Mouse (Mus musculus): ENCODE data around the gene Slc12a7. TPM values are rescaled to one million over a fixed set of nuclear protein-coding genes. Genes with fewer than 3 reads are reported as not detected.

Gene Slc12a7
- polyA plus RNA-seq, 1 experiment from 2014 or later: 12.9 TPM

DNA sequence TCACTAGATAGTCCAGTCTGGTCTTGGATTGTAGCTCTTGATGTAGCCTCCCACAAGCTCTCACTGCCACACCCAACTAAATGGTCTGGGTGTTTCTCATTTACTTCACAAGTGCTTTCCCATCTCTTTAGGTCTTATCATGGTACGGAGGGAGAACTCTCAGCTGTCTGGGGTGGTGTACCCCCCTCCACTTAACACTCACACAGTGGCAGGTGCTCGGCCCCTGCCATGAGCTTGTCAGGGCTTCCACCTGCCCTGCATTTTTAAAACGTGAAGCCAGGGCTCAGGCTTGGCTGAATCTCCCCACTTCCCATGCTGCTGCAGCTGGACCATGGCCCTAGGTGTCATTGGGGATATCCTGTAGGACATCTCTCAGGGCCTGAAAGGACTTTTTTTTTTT, 86.0 kb downstream of the Slc12a7 start:
- Histone ChIP-seq H3K9me3 (ENCODE audit: control insufficient read depth) (no peaks in the 10 kb centered on the region), H3K36me3 (ENCODE audit: control insufficient read depth, insufficient read depth) (peaks cover 26% of the 10 kb centered on the region), H3K27me3 (replicated peaks; ENCODE audit: control insufficient read depth, insufficient read depth, low read length) (no peaks in the 10 kb centered on the region), H3K9ac (ENCODE audit: low read depth, low read length) (no peak overlapping the region), H3K4me1 (replicated peaks; ENCODE audit: control insufficient read depth, insufficient read depth, low read length) (no peaks in the 10 kb centered on the region), H3K27ac (ENCODE audit: low read depth, low read length) (no peak overlapping the region), H3K4me2 (replicated peaks; ENCODE audit: low read depth) (no peak overlapping the region), H3K4me3 (ENCODE audit: low read depth, low read length) (no peak overlapping the region)
- no peak for TF ChIP-seq CTCF (IDR thresholded peaks at IDR 0.05; ENCODE audit: low read depth)
- no peak for ATAC-seq
- 56% methylated on average over 3 of the region's 3 CpGs for WGBS

- Histone ChIP-seq H3K4me2 (replicated peaks; ENCODE audit: low read depth) (no peak overlapping the region), H3K9me3 (ENCODE audit: control insufficient read depth) (no peaks in the 10 kb centered on the region), H3K4me1 (replicated peaks; ENCODE audit: control insufficient read depth, insufficient read depth, low read length) (no peaks in the 10 kb centered on the region), H3K27me3 (replicated peaks; ENCODE audit: control insufficient read depth, insufficient read depth, low read length) (no peaks in the 10 kb centered on the region), H3K4me3 (ENCODE audit: low read depth, low read length) (no peak overlapping the region), H3K27ac (ENCODE audit: low read depth, low read length) (no peak overlapping the region), H3K36me3 (ENCODE audit: control insufficient read depth, insufficient read depth) (peaks cover 3% of the 10 kb centered on the region; the same call in 1 of the 2 replicates), H3K9ac (ENCODE audit: low read depth, low read length) (no peak overlapping the region)
- no peak for TF ChIP-seq CTCF (IDR thresholded peaks at IDR 0.05; ENCODE audit: low read depth)
- WGBS: 88% methylated on average over 7 of the region's 7 CpGs
- no peak for ATAC-seq
These were observed 88.4 kb downstream of the Slc12a7 start for GRCm38 (mm10) chr13:73821251-73821650.

DNA sequence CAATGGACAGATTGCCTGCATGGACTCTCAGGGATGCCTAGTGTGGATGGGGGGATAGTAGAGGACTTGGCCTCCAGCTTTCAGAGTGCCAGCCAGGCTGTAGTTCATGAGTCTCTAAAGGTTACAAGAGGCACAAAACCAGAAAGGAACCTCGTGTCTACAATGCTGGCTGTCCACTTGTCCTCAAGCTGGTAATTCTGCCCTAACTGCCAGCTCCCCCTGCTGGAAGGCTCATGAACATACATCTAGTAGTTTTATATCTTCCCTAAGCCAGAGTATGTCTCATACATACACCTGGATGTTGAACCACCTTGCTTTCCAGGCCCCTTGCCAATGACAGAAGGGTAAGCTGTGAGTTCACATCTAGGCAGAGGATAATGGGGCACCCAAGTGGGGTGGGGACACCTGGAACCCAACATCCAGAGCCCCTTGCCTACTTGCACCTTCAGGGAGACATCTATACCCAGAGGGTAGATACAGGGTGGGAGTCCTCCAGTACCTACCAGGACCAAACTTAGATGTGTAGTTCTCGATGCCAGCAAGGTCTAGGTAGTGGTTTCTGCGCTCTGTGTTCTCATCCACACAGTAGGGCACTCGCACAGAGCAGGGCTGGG, 89.4 kb downstream of the Slc12a7 start:
- WGBS: 63% methylated on average over 4 of the region's 4 CpGs
- Histone ChIP-seq H3K4me3 (ENCODE audit: low read depth, low read length) (no peak overlapping the region), H3K9ac (ENCODE audit: low read depth, low read length) (no peak overlapping the region), H3K4me2 (replicated peaks; ENCODE audit: low read depth) (no peak overlapping the region), H3K27ac (ENCODE audit: low read depth, low read length) (no peak overlapping the region), H3K9me3 (ENCODE audit: control insufficient read depth) (no peaks in the 10 kb centered on the region), H3K27me3 (replicated peaks; ENCODE audit: control insufficient read depth, insufficient read depth, low read length) (no peaks in the 10 kb centered on the region), H3K4me1 (replicated peaks; ENCODE audit: control insufficient read depth, insufficient read depth, low read length) (no peaks in the 10 kb centered on the region), H3K36me3 (ENCODE audit: control insufficient read depth, insufficient read depth) (no peaks in the 10 kb centered on the region; the same call in 1 of the 2 replicates)
- TF ChIP-seq CTCF (IDR thresholded peaks at IDR 0.05; ENCODE audit: low read depth): peak; percentile 95
- ATAC-seq: 0 out of 2 replicates have a peak, but pooled peaks have one; percentile 12

DNA sequence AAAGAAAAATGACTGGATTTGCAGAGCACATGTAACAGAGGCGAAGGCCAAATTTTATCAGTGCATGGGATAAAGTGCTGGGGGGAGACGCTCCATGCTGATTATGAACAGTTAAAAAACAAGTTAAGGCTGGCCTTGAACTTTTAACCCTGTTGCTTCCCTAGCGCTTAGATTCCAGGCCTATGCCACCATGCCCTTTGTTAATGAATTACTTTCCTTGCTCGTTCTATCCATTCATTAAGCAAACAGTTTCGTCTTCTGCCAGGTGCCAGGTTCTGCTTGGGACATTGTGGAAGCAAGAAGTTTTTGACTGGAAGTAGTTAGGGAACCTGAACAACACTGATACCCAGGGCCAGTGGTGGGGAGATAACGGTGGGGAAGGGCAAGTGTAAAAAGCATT, 90.8 kb downstream of the Slc12a7 start:
- H3K4me2 ChIP-seq (replicated peaks; ENCODE audit: low read depth): no peak overlapping the region
- H3K4me3 ChIP-seq (ENCODE audit: low read depth, low read length): no peak overlapping the region
- H3K27ac ChIP-seq (ENCODE audit: low read depth, low read length): no peak overlapping the region
- no peak for TF ChIP-seq CTCF (IDR thresholded peaks at IDR 0.05; ENCODE audit: low read depth)
- no peaks in the 10 kb centered on the region for H3K4me1 ChIP-seq (replicated peaks; ENCODE audit: control insufficient read depth, insufficient read depth, low read length)
- no peaks in the 10 kb centered on the region for H3K9me3 ChIP-seq (ENCODE audit: control insufficient read depth)
- WGBS: 43% methylated on average over 6 of the region's 6 CpGs
- H3K9ac ChIP-seq (ENCODE audit: low read depth, low read length): no peak overlapping the region
- H3K36me3 ChIP-seq (ENCODE audit: control insufficient read depth, insufficient read depth): no peaks in the 10 kb centered on the region; the same call in 1 of the 2 replicates
- no peaks in the 10 kb centered on the region for H3K27me3 ChIP-seq (replicated peaks; ENCODE audit: control insufficient read depth, insufficient read depth, low read length)
- no peak for ATAC-seq

- no peaks in the 10 kb centered on the region for H3K36me3 ChIP-seq (ENCODE audit: control insufficient read depth, insufficient read depth)
- H3K9ac ChIP-seq (ENCODE audit: low read depth, low read length): no peak overlapping the region
- WGBS: 76% methylated on average over 8 of the region's 8 CpGs
- no peaks in the 10 kb centered on the region for H3K9me3 ChIP-seq (ENCODE audit: control insufficient read depth)
- H3K27me3 ChIP-seq (replicated peaks; ENCODE audit: control insufficient read depth, insufficient read depth, low read length): no peaks in the 10 kb centered on the region
- no peak for ATAC-seq
- no peak overlapping the region for H3K27ac ChIP-seq (ENCODE audit: low read depth, low read length)
- H3K4me1 ChIP-seq (replicated peaks; ENCODE audit: control insufficient read depth, insufficient read depth, low read length): no peaks in the 10 kb centered on the region
- no peak overlapping the region for H3K4me2 ChIP-seq (replicated peaks; ENCODE audit: low read depth)
- H3K4me3 ChIP-seq (ENCODE audit: low read depth, low read length): no peak overlapping the region
- no peak for TF ChIP-seq CTCF (IDR thresholded peaks at IDR 0.05; ENCODE audit: low read depth)
These were observed 94.3 kb downstream of the Slc12a7 start for GRCm38 (mm10) chr13:73827243-73827642.

- Histone ChIP-seq H3K4me1 (replicated peaks; ENCODE audit: control insufficient read depth, insufficient read depth, low read length) (no peaks in the 10 kb centered on the region), H3K4me2 (replicated peaks; ENCODE audit: low read depth) (no peak overlapping the region), H3K27ac (ENCODE audit: low read depth, low read length) (no peak overlapping the region), H3K9ac (ENCODE audit: low read depth, low read length) (no peak overlapping the region), H3K9me3 (ENCODE audit: control insufficient read depth) (no peaks in the 10 kb centered on the region), H3K36me3 (ENCODE audit: control insufficient read depth, insufficient read depth) (no peaks in the 10 kb centered on the region), H3K4me3 (ENCODE audit: low read depth, low read length) (no peak overlapping the region), H3K27me3 (replicated peaks; ENCODE audit: control insufficient read depth, insufficient read depth, low read length) (no peaks in the 10 kb centered on the region)
- peak; percentile 95 for TF ChIP-seq CTCF (IDR thresholded peaks at IDR 0.05; ENCODE audit: low read depth)
- 0 out of 2 replicates have a peak, but pooled peaks have one; percentile 10 for ATAC-seq
- WGBS: under 1% methylated on average over 2 of the region's 2 CpGs
These were observed 98.6 kb downstream of the Slc12a7 start for GRCm38 (mm10) chr13:73831486-73831885.
